Mouse (Mus musculus): ENCODE data around the gene Lefty1.

DNA sequence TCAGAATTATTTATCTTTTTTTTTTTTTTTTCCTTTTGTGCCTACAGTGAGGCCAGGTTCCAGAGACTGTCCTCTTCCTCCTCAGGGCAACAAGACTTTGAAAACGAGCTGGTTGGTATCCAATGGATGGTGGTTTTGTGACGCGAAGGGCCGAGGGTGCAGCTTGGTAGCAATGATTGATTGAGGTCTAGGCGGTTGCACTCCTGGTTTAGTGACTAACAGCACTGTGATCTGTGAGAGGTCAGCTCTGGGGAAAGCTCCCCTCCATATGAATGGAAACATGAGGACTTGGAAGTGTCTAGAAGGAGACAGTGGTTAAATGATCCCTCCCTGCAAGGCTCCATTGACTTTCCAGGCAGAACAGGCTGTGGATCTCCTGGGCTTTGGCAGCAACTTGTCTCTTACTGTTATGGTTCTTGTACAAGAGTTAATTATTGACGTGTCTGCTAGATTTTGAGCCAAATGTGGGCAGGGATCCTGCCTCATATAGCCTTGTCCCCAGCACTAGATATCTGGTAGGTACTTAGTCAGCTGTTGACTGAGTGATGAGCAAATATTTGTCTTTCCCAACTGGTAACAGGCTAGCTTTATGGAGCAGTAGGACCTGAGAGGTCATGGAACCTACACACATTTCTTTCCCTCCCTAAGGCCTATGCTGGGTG, 17.4 kb downstream of the Lefty1 start:
- TF ChIP-seq POLR2A (IDR thresholded peaks at IDR 0.05; ENCODE audit: insufficient read depth, low read length) (no peak), EP300 (IDR thresholded peaks at IDR 0.05; ENCODE audit: insufficient read depth, low read depth, low read length) (no peak)

Measured in ES-Bruce4 (cell line).